Mouse (Mus musculus) B cell, adult 67 days (primary cell): ENCODE measurements around the gene Kif5c. TPM values are rescaled to one million over a fixed set of nuclear protein-coding genes. Genes with fewer than 3 reads are reported as not detected.

Experiments
- total RNA-seq, 2 experiments: library from RNA; stranded (reverse); gene quantifications; 4 replicates each; pipeline ENCODE4 v1.2.4; 2023

Gene Kif5c
- total RNA-seq, result under 1 TPM; 0.09 to 0.41 TPM

GRCm38 (mm10) chr2:49618829-49619718 is at the start of gene Kif5c:
Gene Kif5c, plus strand, starts transcription at chr2:49619298.

GRCm38 (mm10) chr2:49787376-49788050 is 168.4 kb downstream of the Kif5c start, which contains the start of gene Lypd6b:
Gene Lypd6b, plus strand, starts transcription at chr2:49787688.

Other genes starting within 250 kb of the Kif5c start
- gene Epc2, start 167.8 kb upstream of the Kif5c start, total RNA-seq, result 10 to 100 TPM; 69.8 to 69.9 TPM
- gene Lypd6b, start 168.4 kb downstream of the Kif5c start, total RNA-seq, result not detected